Mouse (Mus musculus) monocyte, adult 5-6 weeks (primary cell): ENCODE data around the gene Gjb5. TPM values are rescaled to one million over a fixed set of nuclear protein-coding genes. Genes with fewer than 3 reads are reported as not detected.

Experiments
- ATAC-seq: fragments of 153-309, 156-312 bp; replicated peaks from 2 replicates; pipeline ENCODE4 v1.8.0; 2017; ENCODE audit warnings: mild to moderate bottlenecking; ENCODE audit not compliant: low TSS enrichment, insufficient number of reproducible peaks, severe bottlenecking, poor library complexity, low FRiP score
- total RNA-seq: library from RNA; stranded (forward); fragments of 200-1000, 200-491, 200-594 nt; gene quantifications from 3 replicates; pipeline ENCODE4 v1.2.3, GENCODE M21; 2017

The Gjb5 gene
- total RNA-seq, 1 experiment from 2014 or later, result not detected

DNA sequence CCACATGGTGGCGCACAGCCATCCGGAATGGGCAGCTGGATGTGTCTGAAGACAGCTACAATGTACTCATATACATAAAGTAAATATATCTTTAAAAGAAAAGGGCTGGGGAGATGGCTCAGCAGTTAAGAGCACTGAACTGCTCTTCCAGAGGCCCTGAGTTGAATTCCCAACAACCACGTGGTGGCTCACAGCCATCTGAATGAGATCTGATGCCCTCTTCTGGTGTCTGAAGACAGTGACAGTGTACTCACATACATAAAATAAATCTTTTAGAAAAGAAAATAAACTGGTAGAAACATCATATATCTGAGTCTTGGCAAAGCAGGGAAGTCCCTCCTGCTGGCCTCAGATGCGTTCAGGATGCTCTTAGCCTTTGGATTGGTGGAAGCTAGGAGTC is 40.8 kb downstream of the Gjb5 start:
- ATAC-seq, result no peak

DNA sequence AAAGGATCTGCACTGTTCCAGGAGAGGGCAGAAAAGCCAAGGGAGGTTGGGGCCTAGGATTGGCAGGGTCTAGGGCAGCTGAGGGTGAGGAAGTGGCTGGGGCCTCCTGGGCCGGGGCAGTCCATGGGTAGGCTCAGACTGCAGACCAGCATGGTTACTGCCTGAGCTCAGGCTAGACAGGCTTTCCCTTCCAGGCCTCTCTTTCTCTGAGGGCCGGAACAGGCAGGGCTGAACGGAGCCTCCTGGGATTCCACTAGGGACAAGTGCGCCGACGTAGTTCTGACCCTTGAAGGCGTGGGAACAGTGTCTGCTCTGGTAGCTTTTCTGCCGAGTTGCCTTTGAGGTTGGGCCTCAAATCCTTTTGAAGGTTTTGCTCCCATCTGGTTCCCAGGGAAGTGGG is 42.2 kb downstream of the Gjb5 start:
- no peak for ATAC-seq

- ATAC-seq, result no peak
Measured at GRCm38 (mm10) chr4:127314585-127314984, 43.4 kb downstream of the Gjb5 start.

DNA sequence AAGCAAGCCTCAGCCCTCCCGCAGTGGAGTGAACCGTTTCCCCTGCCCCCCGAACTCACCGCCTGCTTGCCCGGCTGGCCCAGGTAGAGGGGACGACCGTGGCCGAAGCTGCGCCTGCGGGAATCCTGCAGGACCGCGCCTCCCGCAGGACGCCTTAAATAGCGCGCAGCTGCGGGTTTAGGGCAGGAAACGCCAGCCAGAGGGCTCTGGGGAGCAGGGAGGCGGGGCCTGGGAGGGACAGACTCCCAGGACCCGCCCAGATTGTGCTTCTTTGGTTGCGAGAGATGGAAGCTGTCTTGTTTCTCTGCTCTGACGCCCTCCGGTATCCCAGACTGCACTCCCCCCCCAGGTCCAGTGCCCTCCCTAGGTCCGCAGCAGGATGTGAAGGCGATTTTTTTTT is 44.1 kb downstream of the Gjb5 start, which contains the start of gene Gja4:
Gene Gja4 (minus strand): TSS at position 179 of the 400 bp plus-strand sequence.
- no peak for ATAC-seq

DNA sequence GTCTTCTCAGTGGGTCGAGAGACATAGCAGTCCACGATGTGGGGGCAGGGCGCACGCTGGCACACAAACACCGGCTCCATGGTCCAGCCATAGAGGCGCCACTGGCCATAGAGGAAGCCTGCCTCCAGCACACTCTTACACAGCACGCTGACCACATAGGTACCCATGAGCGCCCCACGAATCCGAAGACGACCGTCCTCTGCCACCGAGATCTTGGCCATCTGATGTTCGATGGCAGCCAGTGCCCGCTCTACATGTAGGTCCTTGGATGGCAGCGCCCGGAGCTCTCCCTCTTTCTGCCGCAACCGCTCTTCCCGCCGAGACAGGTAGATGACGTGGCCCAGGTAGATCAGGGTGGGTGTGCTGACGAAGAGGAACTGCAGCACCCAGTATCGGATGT is 45.6 kb downstream of the Gjb5 start:
- no peak for ATAC-seq

GRCm38 (mm10) chr4:127311561-127311960 is 46.4 kb downstream of the Gjb5 start:
- ATAC-seq, result no peak

DNA sequence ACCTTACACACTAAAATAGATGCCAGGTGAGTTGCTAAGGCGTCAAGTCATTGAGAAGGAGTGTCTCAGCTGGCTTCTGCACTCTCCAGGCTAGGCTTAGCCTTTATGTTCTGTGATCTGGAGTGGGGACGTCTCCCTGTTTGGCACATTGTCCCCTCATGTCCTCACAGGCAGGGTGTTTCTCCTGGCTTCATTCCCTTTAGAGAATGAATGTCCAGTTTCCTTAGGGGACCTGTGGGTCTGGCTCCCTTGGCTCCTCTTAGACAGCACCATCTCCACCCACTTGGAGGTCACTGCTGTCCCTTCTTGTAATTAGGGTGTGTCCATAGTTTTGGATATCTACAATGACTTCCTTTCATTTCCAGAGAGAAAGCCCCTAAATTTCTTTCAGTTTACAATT is 51.1 kb downstream of the Gjb5 start:
- ATAC-seq, result no peak

Other genes starting within 250 kb of the Gjb5 start
- 9.9 to 15.1 TPM (median 12.5 TPM) in 3 replicates for gene Tmem35b, start 234.5 kb downstream of the Gjb5 start, total RNA-seq
- not detected in 3 replicates for gene Dlgap3, start 189.0 kb downstream of the Gjb5 start, total RNA-seq
- 32.2 to 42.3 TPM (median 32.9 TPM) in 3 replicates for gene Smim12, start 114.4 kb downstream of the Gjb5 start, total RNA-seq
- gene Gja4, start 44.1 kb downstream of the Gjb5 start, total RNA-seq, result not detected in 3 replicates
- not detected in 3 replicates for gene Gjb3, start 27.3 kb downstream of the Gjb5 start, total RNA-seq
- gene Gjb4, start 4.1 kb downstream of the Gjb5 start, total RNA-seq, result not detected in 3 replicates